Mouse (Mus musculus): ENCODE results near the gene Bhlha9. TPM values are rescaled to one million over a fixed set of nuclear protein-coding genes. Genes with fewer than 3 reads are reported as not detected.
A peak's percentile ranks its signal among the peaks of the same experiment; 100 is the strongest.

The Bhlha9 gene
- polyA plus RNA-seq, 1 experiment from 2014 or later: not detected

DNA sequence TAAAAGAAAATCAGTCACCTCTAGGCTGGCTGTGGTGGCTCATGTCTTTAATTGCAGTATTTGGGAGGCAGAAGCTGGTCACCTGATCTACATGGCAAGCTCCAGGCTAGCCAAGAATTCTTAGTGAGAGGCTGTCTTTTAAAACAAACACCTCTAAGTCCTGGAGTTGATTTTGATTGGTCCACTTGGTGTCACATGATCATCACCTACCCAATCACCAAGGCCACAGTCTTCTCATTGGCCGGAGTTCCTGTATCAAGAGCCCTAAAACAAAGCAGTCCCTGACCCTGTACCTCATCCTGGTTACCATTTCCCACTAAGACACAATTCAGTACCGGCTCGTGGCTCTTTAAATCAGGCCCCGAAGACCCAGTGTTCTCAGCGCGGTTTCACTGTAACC lies 23.5 kb downstream of the Bhlha9 start:
- Histone ChIP-seq H3K9me3 (ENCODE audit: control insufficient read depth) (no peaks in the 10 kb centered on the region), H3K9ac (ENCODE audit: low read depth, low read length) (no peak overlapping the region), H3K4me2 (replicated peaks; ENCODE audit: low read depth) (no peak overlapping the region), H3K27ac (ENCODE audit: low read depth, low read length) (no peak overlapping the region), H3K27me3 (replicated peaks; ENCODE audit: control insufficient read depth, insufficient read depth, low read length) (no peaks in the 10 kb centered on the region), H3K36me3 (ENCODE audit: control insufficient read depth, insufficient read depth) (no peaks in the 10 kb centered on the region), H3K4me3 (ENCODE audit: low read depth, low read length) (no peak overlapping the region), H3K4me1 (replicated peaks; ENCODE audit: control insufficient read depth, insufficient read depth, low read length) (no peaks in the 10 kb centered on the region)
- no peak for TF ChIP-seq CTCF (IDR thresholded peaks at IDR 0.05; ENCODE audit: low read depth)
- ATAC-seq: no peak
- WGBS: 60% methylated on average over 6 of the region's 6 CpGs

GRCm38 (mm10) chr11:76699626-76700025 lies 27.4 kb downstream of the Bhlha9 start:
- Histone ChIP-seq H3K4me3 (ENCODE audit: low read depth, low read length) (no peak overlapping the region; the same call in 1 of the 2 replicates), H3K36me3 (ENCODE audit: control insufficient read depth, insufficient read depth) (no peaks in the 10 kb centered on the region), H3K9ac (ENCODE audit: low read depth, low read length) (no peak overlapping the region), H3K4me1 (replicated peaks; ENCODE audit: control insufficient read depth, insufficient read depth, low read length) (no peaks in the 10 kb centered on the region), H3K27ac (ENCODE audit: low read depth, low read length) (no peak overlapping the region), H3K27me3 (replicated peaks; ENCODE audit: control insufficient read depth, insufficient read depth, low read length) (no peaks in the 10 kb centered on the region), H3K4me2 (replicated peaks; ENCODE audit: low read depth) (peak overlapping the region; percentile 49), H3K9me3 (ENCODE audit: control insufficient read depth) (no peaks in the 10 kb centered on the region)
- no peak for ATAC-seq
- WGBS: 44% methylated on average over 7 of the region's 9 CpGs
- TF ChIP-seq CTCF (IDR thresholded peaks at IDR 0.05; ENCODE audit: low read depth): no peak

GRCm38 (mm10) chr11:76707656-76708055 lies 35.4 kb downstream of the Bhlha9 start:
- TF ChIP-seq CTCF (IDR thresholded peaks at IDR 0.05; ENCODE audit: low read depth): no peak
- Histone ChIP-seq H3K9ac (ENCODE audit: low read depth, low read length) (no peak overlapping the region), H3K4me3 (ENCODE audit: low read depth, low read length) (no peak overlapping the region), H3K9me3 (ENCODE audit: control insufficient read depth) (no peaks in the 10 kb centered on the region), H3K27me3 (replicated peaks; ENCODE audit: control insufficient read depth, insufficient read depth, low read length) (no peaks in the 10 kb centered on the region), H3K4me1 (replicated peaks; ENCODE audit: control insufficient read depth, insufficient read depth, low read length) (peaks cover 9% of the 10 kb centered on the region), H3K36me3 (ENCODE audit: control insufficient read depth, insufficient read depth) (no peaks in the 10 kb centered on the region), H3K4me2 (replicated peaks; ENCODE audit: low read depth) (no peak overlapping the region), H3K27ac (ENCODE audit: low read depth, low read length) (no peak overlapping the region)
- no peak for ATAC-seq
- 85% methylated on average over 3 of the region's 3 CpGs for WGBS

- TF ChIP-seq CTCF (IDR thresholded peaks at IDR 0.05; ENCODE audit: low read depth): no peak
- H3K4me3 ChIP-seq (ENCODE audit: low read depth, low read length): no peak overlapping the region
- no peak overlapping the region for H3K27ac ChIP-seq (ENCODE audit: low read depth, low read length)
- H3K9ac ChIP-seq (ENCODE audit: low read depth, low read length): no peak overlapping the region
- H3K9me3 ChIP-seq (ENCODE audit: control insufficient read depth): no peaks in the 10 kb centered on the region
- H3K4me2 ChIP-seq (replicated peaks; ENCODE audit: low read depth): no peak overlapping the region
- H3K27me3 ChIP-seq (replicated peaks; ENCODE audit: control insufficient read depth, insufficient read depth, low read length): no peaks in the 10 kb centered on the region
- no peak for ATAC-seq
- H3K36me3 ChIP-seq (ENCODE audit: control insufficient read depth, insufficient read depth): no peaks in the 10 kb centered on the region
- WGBS: 88% methylated on average over 1 of the region's 1 CpGs
- peaks cover 9% of the 10 kb centered on the region for H3K4me1 ChIP-seq (replicated peaks; ENCODE audit: control insufficient read depth, insufficient read depth, low read length)
These were observed 35.8 kb downstream of the Bhlha9 start for GRCm38 (mm10) chr11:76708066-76708465.

GRCm38 (mm10) chr11:76708881-76709280 lies 36.6 kb downstream of the Bhlha9 start:
- Histone ChIP-seq H3K36me3 (ENCODE audit: control insufficient read depth, insufficient read depth) (no peaks in the 10 kb centered on the region), H3K27me3 (replicated peaks; ENCODE audit: control insufficient read depth, insufficient read depth, low read length) (no peaks in the 10 kb centered on the region), H3K9me3 (ENCODE audit: control insufficient read depth) (no peaks in the 10 kb centered on the region), H3K27ac (ENCODE audit: low read depth, low read length) (no peak overlapping the region), H3K4me2 (replicated peaks; ENCODE audit: low read depth) (no peak overlapping the region), H3K4me3 (ENCODE audit: low read depth, low read length) (no peak overlapping the region), H3K4me1 (replicated peaks; ENCODE audit: control insufficient read depth, insufficient read depth, low read length) (peaks cover 9% of the 10 kb centered on the region), H3K9ac (ENCODE audit: low read depth, low read length) (no peak overlapping the region)
- ATAC-seq: no peak
- no peak for TF ChIP-seq CTCF (IDR thresholded peaks at IDR 0.05; ENCODE audit: low read depth)
- WGBS: 39% methylated on average over 1 of the region's 1 CpGs

- Histone ChIP-seq H3K4me1 (replicated peaks; ENCODE audit: control insufficient read depth, insufficient read depth, low read length) (peaks cover 9% of the 10 kb centered on the region), H3K4me3 (ENCODE audit: low read depth, low read length) (no peak overlapping the region), H3K9me3 (ENCODE audit: control insufficient read depth) (no peaks in the 10 kb centered on the region), H3K36me3 (ENCODE audit: control insufficient read depth, insufficient read depth) (no peaks in the 10 kb centered on the region), H3K27ac (ENCODE audit: low read depth, low read length) (no peak overlapping the region), H3K4me2 (replicated peaks; ENCODE audit: low read depth) (no peak overlapping the region), H3K27me3 (replicated peaks; ENCODE audit: control insufficient read depth, insufficient read depth, low read length) (no peaks in the 10 kb centered on the region), H3K9ac (ENCODE audit: low read depth, low read length) (no peak overlapping the region)
- TF ChIP-seq CTCF (IDR thresholded peaks at IDR 0.05; ENCODE audit: low read depth): no peak
- no peak for ATAC-seq
- WGBS: 35% methylated on average over 14 of the region's 17 CpGs
These were observed 37.6 kb downstream of the Bhlha9 start for GRCm38 (mm10) chr11:76709625-76710452.

Measured in intestine, postnatal 0 days (tissue).